Mouse (Mus musculus) cerebellum, adult 18-20 months (tissue): ENCODE results near the gene Cdc42ep2.
"Not testable (repeated sequence)": the region's sequence is repeated elsewhere in the genome, so short reads cannot be mapped to it uniquely, and the experiment has no call there.

Experiments
- DNase-seq, 2 experiments: peaks; one replicate each; pipeline ENCODE4 v3.0.0; 2021

Cdc42ep2 gene

DNA sequence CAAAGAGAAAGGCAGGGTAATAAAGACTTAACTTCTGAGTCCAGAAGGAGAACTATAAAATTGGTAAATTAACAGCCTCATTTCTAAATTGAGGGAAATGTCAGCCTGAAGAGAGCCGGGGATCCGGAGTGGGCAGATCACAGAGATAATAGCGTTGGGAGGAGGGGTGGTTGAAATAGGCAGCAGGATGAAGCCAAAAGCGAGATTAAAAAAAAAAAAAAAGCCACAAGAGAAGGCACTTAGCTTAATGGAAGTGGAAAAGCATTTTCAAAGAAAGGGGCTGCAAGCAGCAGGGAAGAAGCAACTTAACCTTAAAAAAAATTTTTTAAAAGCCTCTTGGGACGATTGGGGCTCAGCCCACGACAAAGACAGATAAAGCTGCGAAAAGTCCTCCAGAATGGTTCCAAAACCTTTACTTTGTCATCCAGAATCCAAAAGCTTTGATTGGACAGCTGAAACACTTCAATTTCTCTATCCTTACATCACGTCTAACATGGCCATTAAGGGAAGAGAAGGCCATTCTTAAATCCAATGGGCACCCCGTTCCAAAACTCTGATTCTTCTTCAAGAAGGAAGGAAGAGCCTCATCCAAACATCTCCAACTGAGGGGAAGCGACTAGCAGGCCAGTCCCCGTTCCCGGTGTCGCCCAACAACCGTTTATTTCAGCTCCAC lies 13.1 kb downstream of the Cdc42ep2 start:
- no peak for DNase-seq

DNA sequence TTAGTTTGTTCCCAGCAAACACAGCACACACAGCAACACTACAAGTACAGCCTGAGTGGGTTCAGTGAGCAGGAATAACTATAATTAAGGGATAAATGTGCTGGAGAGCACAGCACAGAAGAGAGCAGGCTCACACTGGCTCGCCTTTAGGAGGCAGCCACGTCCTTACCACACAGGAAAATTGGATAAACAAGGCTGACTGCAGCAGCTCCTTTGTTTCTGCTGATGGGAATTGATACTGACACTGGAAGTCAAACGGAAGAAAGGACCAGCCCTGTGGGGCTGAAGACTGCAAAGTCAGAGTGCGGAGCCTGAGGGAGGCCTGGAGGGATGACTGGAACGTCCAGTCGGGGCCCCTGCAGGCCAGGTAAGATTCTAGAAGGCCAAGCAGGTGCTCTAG lies 14.4 kb downstream of the Cdc42ep2 start:
- DNase-seq = no peak

GRCm38 (mm10) chr19:5907275-5907674 lies 17.3 kb downstream of the Cdc42ep2 start:
- no peak for DNase-seq

DNA sequence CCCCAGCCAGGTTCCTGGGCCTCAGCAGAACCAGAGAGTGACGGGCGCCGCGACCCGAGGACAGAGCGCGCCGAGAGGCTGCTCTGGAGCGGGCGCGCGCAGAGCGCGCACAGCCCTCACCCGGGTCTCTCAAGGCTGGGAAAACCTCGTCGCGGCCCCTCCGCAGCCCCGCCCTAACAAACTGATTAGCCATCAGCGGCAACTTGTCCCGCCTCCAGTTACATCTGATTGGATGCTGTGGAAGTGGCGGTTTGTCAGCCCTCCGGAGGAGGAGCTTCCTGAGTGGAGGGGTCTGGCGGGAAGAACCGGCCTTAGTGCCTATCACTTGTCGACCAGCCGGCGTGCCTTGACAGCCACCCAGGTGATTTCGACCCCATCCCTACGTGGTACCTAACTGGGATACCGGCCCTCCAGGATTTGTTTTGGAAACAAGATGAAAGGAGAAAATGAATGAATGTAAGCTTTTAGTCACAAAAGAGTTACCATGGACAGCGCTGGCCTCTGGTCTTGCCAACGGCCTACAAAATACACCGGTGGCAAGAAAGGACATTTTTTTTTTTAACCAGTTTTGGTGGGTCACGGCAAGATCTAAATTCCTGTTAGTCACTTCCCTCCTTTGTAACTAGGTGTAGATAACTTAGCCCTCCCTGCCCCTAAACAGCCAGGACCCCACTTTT lies 30.5 kb downstream of the Cdc42ep2 start, which contains the start of gene Tigd3:
Gene Tigd3, minus strand, starts transcription at position 148 of the 677 bp plus-strand sequence.
- peak; percentile 96 to 99 for DNase-seq

DNA sequence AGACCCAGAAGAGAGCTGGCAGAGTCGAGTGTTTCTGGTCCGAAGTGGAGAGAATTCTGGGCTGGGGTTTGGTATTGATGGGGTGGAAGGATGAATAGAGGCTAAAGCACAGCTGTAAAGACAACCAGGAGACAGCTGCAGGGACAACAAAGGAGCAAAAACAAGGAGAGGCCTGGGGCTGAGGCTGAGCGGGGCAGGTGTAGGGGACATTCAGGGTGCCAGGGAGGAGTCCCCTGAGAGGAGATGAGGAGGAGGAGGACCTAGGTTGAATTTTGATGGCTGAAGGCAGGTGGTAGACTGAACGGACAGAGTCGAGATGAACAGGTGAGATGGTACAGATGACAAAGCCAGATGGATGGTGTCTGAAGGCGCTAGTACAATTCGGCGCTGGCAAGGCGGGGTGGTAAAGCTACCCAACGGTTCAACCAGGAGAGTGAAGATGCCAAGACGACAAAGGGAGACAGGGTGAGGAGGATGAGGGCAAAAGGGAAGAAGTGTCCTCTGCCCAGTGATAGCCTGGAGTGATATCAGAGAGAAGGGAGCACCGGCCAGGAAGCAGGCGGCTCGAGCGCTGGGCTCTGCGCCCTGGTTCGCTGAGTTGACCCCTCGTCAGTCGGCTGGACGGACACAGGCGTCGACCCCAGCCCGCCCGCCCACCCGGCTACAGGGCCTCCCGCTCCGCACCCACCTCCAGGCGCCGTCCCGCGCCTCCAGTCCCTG lies 31.2 kb downstream of the Cdc42ep2 start:
- no peak for DNase-seq

- no peak for DNase-seq
Measured at GRCm38 (mm10) chr19:5892735-5893134, 31.9 kb downstream of the Cdc42ep2 start.

DNA sequence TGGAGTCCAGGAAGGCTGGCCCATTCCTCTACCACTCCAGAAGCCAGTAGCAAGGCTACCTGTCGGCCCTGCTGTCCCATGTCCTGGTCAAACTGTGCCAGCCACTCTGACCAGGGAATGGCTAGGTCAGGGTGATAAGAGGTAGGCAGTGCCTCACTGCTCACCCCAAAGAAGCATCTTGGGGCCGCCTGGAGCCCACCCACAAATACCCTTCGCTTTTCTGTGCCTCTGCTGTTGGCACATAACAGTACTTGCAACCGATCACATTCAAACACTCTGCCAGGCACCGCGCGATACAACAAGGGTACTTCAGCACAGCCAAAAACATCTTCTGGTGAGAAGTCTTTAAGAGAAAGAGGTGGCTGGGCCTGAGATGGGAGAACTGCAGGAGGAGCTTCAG lies 32.4 kb downstream of the Cdc42ep2 start:
- no peak for DNase-seq

DNA sequence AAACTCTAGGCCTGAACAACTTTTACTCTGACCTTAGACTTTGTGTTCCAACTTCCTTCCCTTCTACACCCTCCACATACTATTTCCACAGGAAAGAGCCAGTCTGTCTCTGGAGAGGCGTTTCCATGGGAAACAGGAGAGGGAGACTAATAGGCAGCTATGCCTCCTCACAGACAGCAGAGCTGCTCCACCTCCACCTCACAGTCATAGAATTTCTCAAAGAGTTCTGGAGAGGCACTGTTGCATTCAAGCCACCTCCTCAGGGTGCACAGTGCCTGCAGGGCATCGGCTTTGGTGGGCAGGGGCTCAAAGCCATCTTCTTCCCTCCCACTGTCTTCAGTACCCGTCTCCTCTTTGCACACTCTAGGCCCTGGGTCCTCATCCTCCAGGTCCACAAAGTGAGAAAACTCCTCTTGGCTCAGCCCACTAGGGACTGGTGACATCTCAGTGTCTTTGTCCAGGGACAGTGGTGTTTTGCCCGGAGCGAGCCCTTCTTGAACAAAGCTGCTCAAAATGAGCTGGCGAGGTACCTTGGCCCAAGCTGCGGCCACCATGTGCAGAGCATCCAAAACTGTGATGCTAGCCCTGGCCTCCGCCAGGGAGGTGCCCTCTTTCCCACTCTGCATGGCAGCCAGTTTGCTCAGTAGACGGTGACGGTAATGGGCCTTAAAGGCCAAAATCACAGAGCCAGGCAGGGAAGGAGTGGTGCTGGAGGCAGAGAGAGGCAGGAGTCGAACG lies 32.9 kb downstream of the Cdc42ep2 start:
- DNase-seq = no peak

- DNase-seq = no peak
Measured at GRCm38 (mm10) chr19:5889211-5889610, 35.4 kb downstream of the Cdc42ep2 start.

GRCm38 (mm10) chr19:5887234-5887815 lies 37.3 kb downstream of the Cdc42ep2 start:
- DNase-seq = no peak

DNA sequence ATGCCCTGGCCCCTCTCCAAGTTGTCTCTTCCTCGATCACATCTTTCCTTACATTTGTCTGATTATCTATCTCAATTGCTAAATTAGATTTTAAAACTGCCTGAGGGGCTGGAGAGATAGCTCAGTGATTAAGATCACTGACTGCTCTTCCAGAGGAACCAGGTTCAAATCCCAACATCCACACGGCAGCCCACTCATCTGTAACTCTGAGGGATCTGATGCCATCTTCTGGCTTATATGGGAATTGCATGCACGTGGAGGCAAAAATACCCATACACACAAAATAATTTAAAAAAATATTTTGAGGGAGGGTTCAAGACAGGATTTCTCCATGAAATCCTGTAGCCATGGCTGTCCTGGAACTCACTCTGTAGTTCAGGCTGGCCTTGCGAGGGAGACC lies 38.8 kb downstream of the Cdc42ep2 start:
- no peak for DNase-seq

DNA sequence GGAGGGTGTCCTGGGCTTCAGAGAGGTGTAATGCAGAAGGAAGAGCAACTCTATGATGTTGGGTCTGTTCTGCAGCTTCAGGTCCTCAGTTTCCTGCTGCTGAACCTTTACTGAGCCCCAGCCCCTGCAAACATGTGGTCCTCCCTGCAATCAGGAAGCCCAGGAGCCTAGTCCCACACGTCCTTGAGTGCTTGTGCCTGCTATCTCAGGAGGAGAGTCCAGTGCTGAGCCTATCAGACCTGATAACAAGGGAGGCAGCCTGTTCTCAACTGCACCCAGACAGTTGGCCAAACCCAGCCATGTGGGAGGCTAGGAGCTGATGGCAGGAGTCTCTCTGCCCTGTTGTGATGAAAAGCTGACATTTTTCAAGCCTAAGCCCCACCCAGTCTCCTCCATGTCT lies 40.7 kb downstream of the Cdc42ep2 start:
- DNase-seq = no peak

GRCm38 (mm10) chr19:5882079-5882478 lies 42.5 kb downstream of the Cdc42ep2 start:
- DNase-seq = not testable (repeated sequence)

DNA sequence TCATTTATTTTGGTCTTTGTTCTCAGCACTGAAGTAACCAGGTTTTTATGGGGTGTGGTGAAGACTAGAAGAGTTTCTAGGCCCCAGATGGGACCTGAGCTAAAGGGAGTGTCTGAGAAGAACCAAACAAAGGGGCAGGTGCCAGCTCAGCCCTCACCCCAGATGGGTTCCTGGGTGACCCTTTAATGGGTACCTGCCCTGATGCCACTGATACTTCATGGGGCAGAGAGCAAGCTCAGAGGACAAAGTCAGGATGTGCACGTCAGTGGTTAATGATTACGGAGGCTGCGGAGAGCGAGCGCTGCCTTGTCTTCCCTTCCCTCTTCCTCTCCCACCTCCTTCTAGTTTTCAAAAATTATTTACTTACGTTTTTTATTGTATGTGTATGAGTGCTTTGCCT lies 43.5 kb downstream of the Cdc42ep2 start:
- DNase-seq = no peak

- no peak for DNase-seq
Measured at GRCm38 (mm10) chr19:5879735-5880134, 44.9 kb downstream of the Cdc42ep2 start.

DNA sequence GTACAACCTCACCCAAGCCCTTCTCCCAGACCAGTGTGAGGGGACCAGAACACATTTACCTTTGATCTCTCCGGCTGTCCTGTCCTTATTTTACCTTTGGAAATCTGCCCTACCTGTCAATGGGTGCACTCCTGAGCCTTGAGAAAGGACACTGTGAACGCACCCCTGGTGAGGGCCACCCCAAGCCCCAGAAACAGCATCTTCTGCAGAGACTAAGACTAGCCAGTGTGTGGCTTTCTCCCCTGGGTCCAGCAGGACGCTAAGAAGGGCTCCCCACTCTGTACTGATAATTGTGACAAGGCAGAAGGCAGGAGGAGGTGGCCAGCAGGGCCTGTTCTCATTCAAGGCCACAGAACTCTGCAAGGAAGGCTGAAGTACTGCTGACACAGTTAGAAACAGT lies 45.7 kb downstream of the Cdc42ep2 start:
- DNase-seq = no peak

GRCm38 (mm10) chr19:5878362-5878722 lies 46.3 kb downstream of the Cdc42ep2 start:
- no peak for DNase-seq

GRCm38 (mm10) chr19:5877618-5878361 lies 46.8 kb downstream of the Cdc42ep2 start, which contains the start of gene Slc25a45:
Gene Slc25a45, plus strand, starts transcription at chr19:5877808.
- peak; percentile 78 to 80 for DNase-seq

- peak; percentile 94 to 96 for DNase-seq
Measured at GRCm38 (mm10) chr19:5874969-5875480, 49.6 kb downstream of the Cdc42ep2 start, which contains the start of gene Frmd8. Gene Frmd8, minus strand, starts transcription at chr19:5875274.

GRCm38 (mm10) chr19:5874391-5874968 lies 50.1 kb downstream of the Cdc42ep2 start:
- DNase-seq = no peak

DNA sequence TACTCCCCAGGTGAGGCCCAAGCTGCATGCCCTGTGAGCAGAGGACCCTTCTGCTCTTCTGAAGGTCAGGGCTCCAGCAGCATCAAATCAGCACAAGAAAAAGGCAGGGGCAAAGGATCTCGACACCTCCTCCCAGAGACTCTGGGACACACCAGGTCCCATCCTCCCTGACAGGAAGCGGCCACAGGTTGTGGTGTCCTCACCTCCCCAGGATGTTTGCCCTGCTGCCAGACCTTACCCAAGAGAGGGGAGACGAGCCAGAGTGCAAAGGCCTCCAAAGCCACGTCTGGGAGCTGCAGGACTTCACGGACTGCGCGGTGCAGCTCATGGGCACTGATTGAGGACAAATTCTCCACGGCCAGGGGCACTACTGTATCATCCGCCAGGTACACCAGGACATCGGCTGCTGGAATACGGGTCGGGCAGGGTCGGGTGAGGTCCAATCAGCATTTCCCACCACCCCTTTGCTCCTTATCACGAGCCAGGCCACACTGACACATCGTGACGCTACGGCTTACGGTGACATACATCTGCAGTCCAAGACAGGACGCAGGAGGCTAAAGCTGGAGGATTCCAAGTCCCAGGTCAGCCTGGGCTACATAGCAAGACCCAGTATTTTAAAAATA lies 51.6 kb downstream of the Cdc42ep2 start:
- DNase-seq = no peak
